Mouse (Mus musculus): ENCODE measurements around the gene Atp10a. TPM values are rescaled to one million over a fixed set of nuclear protein-coding genes. Genes with fewer than 3 reads are reported as not detected.

The Atp10a gene
- polyA plus RNA-seq, 1 experiment, result 3.0 TPM

DNA sequence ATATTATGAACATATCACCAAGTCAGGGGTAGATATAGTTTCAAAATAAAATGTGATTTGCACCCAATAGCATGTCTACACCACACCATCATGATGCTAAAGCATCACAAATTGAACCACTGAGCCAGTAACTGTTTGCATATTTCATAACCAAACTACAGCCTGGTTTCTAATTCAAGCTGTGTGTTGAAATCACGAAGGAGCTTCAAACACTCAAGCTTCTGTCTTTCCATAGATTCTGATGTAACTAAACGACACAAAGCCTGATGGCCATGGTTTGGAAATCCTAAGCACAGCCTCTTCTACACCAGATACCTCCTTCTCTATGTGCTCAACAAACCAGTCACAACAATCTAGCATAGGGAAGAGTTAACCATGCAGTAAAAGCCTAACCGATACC is 207.2 kb downstream of the Atp10a start:
- TF ChIP-seq TCF3 (IDR thresholded peaks at IDR 0.05; ENCODE audit: insufficient read length, low read depth) (no peak), TCF12 (IDR thresholded peaks at IDR 0.05; ENCODE audit: insufficient read depth, poor library complexity, severe bottlenecking) (no peak), POLR2A (IDR thresholded peaks at IDR 0.05; ENCODE audit: insufficient read length, low read depth) (no peak), REST (IDR thresholded peaks at IDR 0.05; ENCODE audit: insufficient read depth, insufficient read length) (no peak), MYOG (IDR thresholded peaks at IDR 0.05; ENCODE audit: control insufficient read depth in 1 of 3, insufficient read depth in 1 of 3, insufficient read length in 2 of 3, low read depth in 2 of 3) (no peak), USF1 (IDR thresholded peaks at IDR 0.05; ENCODE audit: low read depth) (no peak), MYOD1 (IDR thresholded peaks at IDR 0.05; ENCODE audit: control insufficient read depth in 1 of 3, insufficient read length in 2 of 3, low read depth in 2 of 3) (no peak), E2F4 (IDR thresholded peaks at IDR 0.05; ENCODE audit: insufficient read depth) (no peak), SRF (IDR thresholded peaks at IDR 0.05; ENCODE audit: control insufficient read depth, insufficient read length, low read depth) (no peak), POLR2AphosphoS2 (IDR thresholded peaks at IDR 0.05; ENCODE audit: insufficient read length, low read depth) (no peak), CEBPB (IDR thresholded peaks at IDR 0.05; ENCODE audit: insufficient read depth, poor library complexity, severe bottlenecking) (no peak), MAX (IDR thresholded peaks at IDR 0.05; ENCODE audit: low read depth) (no peak)
- Histone ChIP-seq H3K4me3 (no peak overlapping the region), H3K36me3 (ENCODE audit: control insufficient read depth, insufficient read depth) (no peaks in the 10 kb centered on the region), H3K27me3 (ENCODE audit: control insufficient read depth, insufficient read depth, insufficient read length) (no peaks in the 10 kb centered on the region), H3K4me2 (ENCODE audit: low read depth) (no peak overlapping the region), H3ac (ENCODE audit: control insufficient read depth, insufficient read length) (no peak overlapping the region), H3K79me2 (ENCODE audit: control insufficient read depth, insufficient read depth) (no peaks in the 10 kb centered on the region)

DNA sequence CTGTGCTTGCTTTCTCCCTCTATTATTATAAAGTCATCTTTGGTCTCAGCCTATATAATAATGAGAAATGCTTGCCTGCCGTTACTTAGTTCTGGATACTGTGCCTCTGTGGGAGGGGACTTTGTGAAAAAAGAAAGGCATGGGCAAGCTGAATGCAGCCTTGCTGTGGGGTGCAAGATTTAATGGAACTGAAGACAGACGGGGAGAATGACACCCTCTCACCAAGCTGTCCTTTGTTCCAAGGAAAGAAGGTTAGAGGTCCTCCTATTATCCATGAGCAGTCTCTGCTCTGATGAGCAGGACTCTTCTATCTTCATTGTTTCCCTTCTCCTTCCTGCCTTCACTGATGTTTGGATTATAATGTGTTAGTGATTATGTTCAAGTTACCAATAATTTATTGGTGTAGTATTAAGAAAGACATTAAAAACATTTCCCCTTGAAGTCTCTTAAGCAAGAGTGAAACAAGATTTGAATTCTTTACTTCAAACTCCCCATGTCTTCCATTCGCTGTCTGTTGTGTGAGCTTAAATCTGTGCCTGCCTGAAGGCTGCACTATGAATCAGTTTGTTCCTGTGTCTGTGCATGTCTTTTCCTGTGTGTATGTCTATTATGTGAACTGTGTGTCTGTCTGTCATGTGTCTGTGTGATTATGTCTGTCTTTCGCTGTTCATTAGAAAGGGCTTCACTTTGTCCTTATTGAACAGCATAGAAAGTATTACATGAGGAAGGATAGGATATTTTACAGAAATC is 211.1 kb downstream of the Atp10a start:
- Histone ChIP-seq H3K4me2 (ENCODE audit: low read depth) (no peak overlapping the region), H3K36me3 (ENCODE audit: control insufficient read depth, insufficient read depth) (no peaks in the 10 kb centered on the region), H3K4me3 (no peak overlapping the region), H3ac (ENCODE audit: control insufficient read depth, insufficient read length) (no peak overlapping the region), H3K27me3 (ENCODE audit: control insufficient read depth, insufficient read depth, insufficient read length) (no peaks in the 10 kb centered on the region), H3K79me2 (ENCODE audit: control insufficient read depth, insufficient read depth) (no peaks in the 10 kb centered on the region)
- TF ChIP-seq E2F4 (IDR thresholded peaks at IDR 0.05; ENCODE audit: insufficient read depth) (no peak), TCF3 (IDR thresholded peaks at IDR 0.05; ENCODE audit: insufficient read length, low read depth) (no peak), REST (IDR thresholded peaks at IDR 0.05; ENCODE audit: insufficient read depth, insufficient read length) (no peak), SRF (IDR thresholded peaks at IDR 0.05; ENCODE audit: control insufficient read depth, insufficient read length, low read depth) (no peak), MYOD1 (IDR thresholded peaks at IDR 0.05; ENCODE audit: control insufficient read depth in 1 of 3, insufficient read length in 2 of 3, low read depth in 2 of 3) (no peak), USF1 (IDR thresholded peaks at IDR 0.05; ENCODE audit: low read depth) (no peak), TCF12 (IDR thresholded peaks at IDR 0.05; ENCODE audit: insufficient read depth, poor library complexity, severe bottlenecking) (no peak), MYOG (IDR thresholded peaks at IDR 0.05; ENCODE audit: control insufficient read depth in 1 of 3, insufficient read depth in 1 of 3, insufficient read length in 2 of 3, low read depth in 2 of 3) (no peak), POLR2A (IDR thresholded peaks at IDR 0.05; ENCODE audit: insufficient read length, low read depth) (no peak), CEBPB (IDR thresholded peaks at IDR 0.05; ENCODE audit: insufficient read depth, poor library complexity, severe bottlenecking) (no peak), MAX (IDR thresholded peaks at IDR 0.05; ENCODE audit: low read depth) (no peak), POLR2AphosphoS2 (IDR thresholded peaks at IDR 0.05; ENCODE audit: insufficient read length, low read depth) (no peak)

DNA sequence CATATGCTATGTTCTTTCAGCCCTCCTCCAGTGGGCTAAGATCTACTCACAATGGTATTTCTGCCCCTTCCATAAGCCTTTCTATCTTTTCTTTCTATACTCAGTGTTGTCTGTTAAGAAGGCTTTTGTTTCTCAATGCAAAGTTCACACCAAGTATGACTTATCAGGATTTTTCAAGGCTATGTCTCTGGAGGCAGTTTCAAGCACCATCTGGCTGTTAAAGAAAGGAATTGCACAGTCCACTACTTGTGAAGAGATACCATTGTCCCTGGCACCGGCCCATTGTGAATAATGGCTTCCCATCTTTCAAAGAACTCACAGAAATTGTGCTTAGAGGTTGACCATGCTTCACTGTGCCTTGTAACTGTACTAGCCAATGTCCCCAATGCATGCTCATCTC is 214.7 kb downstream of the Atp10a start:
- Histone ChIP-seq H3ac (ENCODE audit: control insufficient read depth, insufficient read length) (no peak overlapping the region), H3K36me3 (ENCODE audit: control insufficient read depth, insufficient read depth) (no peaks in the 10 kb centered on the region), H3K4me2 (ENCODE audit: low read depth) (no peak overlapping the region), H3K4me3 (no peak overlapping the region), H3K27me3 (ENCODE audit: control insufficient read depth, insufficient read depth, insufficient read length) (no peaks in the 10 kb centered on the region), H3K79me2 (ENCODE audit: control insufficient read depth, insufficient read depth) (no peaks in the 10 kb centered on the region)
- TF ChIP-seq MAX (IDR thresholded peaks at IDR 0.05; ENCODE audit: low read depth) (no peak), REST (IDR thresholded peaks at IDR 0.05; ENCODE audit: insufficient read depth, insufficient read length) (no peak), MYOD1 (IDR thresholded peaks at IDR 0.05; ENCODE audit: control insufficient read depth in 1 of 3, insufficient read length in 2 of 3, low read depth in 2 of 3) (no peak), TCF3 (IDR thresholded peaks at IDR 0.05; ENCODE audit: insufficient read length, low read depth) (no peak), POLR2AphosphoS2 (IDR thresholded peaks at IDR 0.05; ENCODE audit: insufficient read length, low read depth) (no peak), POLR2A (IDR thresholded peaks at IDR 0.05; ENCODE audit: insufficient read length, low read depth) (no peak), SRF (IDR thresholded peaks at IDR 0.05; ENCODE audit: control insufficient read depth, insufficient read length, low read depth) (no peak), CEBPB (IDR thresholded peaks at IDR 0.05; ENCODE audit: insufficient read depth, poor library complexity, severe bottlenecking) (no peak), MYOG (IDR thresholded peaks at IDR 0.05; ENCODE audit: control insufficient read depth in 1 of 3, insufficient read depth in 1 of 3, insufficient read length in 2 of 3, low read depth in 2 of 3) (no peak), E2F4 (IDR thresholded peaks at IDR 0.05; ENCODE audit: insufficient read depth) (no peak)

DNA sequence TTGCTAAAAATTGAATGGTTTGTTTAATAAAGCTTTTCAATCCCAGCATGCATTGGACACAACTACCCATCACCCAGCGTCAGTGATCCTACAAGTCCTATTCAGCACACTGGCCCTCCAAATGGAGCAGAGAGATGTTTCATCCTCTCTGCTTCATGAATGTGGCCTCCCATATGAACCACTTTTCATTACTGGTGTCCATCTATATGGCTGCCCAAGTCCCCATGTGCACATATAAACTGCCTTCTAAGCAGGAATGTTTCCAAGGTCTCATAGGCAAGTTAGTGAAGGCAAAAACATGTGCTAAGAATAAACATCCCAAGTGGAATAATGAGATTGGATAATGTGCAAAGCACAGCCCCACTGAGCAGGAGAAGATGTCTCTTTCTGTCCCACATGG is 217.7 kb downstream of the Atp10a start:
- no peak overlapping the region for H3ac ChIP-seq (ENCODE audit: control insufficient read depth, insufficient read length)
- no peaks in the 10 kb centered on the region for H3K27me3 ChIP-seq (ENCODE audit: control insufficient read depth, insufficient read depth, insufficient read length)
- TF ChIP-seq E2F4 (IDR thresholded peaks at IDR 0.05; ENCODE audit: insufficient read depth), result no peak
- no peak for TF ChIP-seq USF1 (IDR thresholded peaks at IDR 0.05; ENCODE audit: low read depth)
- TF ChIP-seq MYOG (IDR thresholded peaks at IDR 0.05; ENCODE audit: control insufficient read depth in 1 of 3, insufficient read depth in 1 of 3, insufficient read length in 2 of 3, low read depth in 2 of 3), result no peak
- no peak for TF ChIP-seq TCF12 (IDR thresholded peaks at IDR 0.05; ENCODE audit: insufficient read depth, poor library complexity, severe bottlenecking)
- no peak for TF ChIP-seq REST (IDR thresholded peaks at IDR 0.05; ENCODE audit: insufficient read depth, insufficient read length)
- no peak for TF ChIP-seq MAX (IDR thresholded peaks at IDR 0.05; ENCODE audit: low read depth)
- no peak for TF ChIP-seq MYOD1 (IDR thresholded peaks at IDR 0.05; ENCODE audit: control insufficient read depth in 1 of 3, insufficient read length in 2 of 3, low read depth in 2 of 3)
- TF ChIP-seq POLR2AphosphoS2 (IDR thresholded peaks at IDR 0.05; ENCODE audit: insufficient read length, low read depth), result no peak
- TF ChIP-seq CEBPB (IDR thresholded peaks at IDR 0.05; ENCODE audit: insufficient read depth, poor library complexity, severe bottlenecking), result no peak
- no peak for TF ChIP-seq TCF3 (IDR thresholded peaks at IDR 0.05; ENCODE audit: insufficient read length, low read depth)
- no peak for TF ChIP-seq SRF (IDR thresholded peaks at IDR 0.05; ENCODE audit: control insufficient read depth, insufficient read length, low read depth)
- TF ChIP-seq POLR2A (IDR thresholded peaks at IDR 0.05; ENCODE audit: insufficient read length, low read depth), result no peak
- no peak overlapping the region for H3K4me3 ChIP-seq
- no peaks in the 10 kb centered on the region for H3K79me2 ChIP-seq (ENCODE audit: control insufficient read depth, insufficient read depth)
- H3K4me2 ChIP-seq (ENCODE audit: low read depth), result no peak overlapping the region
- H3K36me3 ChIP-seq (ENCODE audit: control insufficient read depth, insufficient read depth), result no peaks in the 10 kb centered on the region

All from myocyte (in vitro differentiated cells).